Mouse (Mus musculus): Measurements from ENCODE around the gene Traf3ip3.

Traf3ip3 gene

GRCm38 (mm10) chr1:193129321-193129720 lies 72.2 kb downstream of the Traf3ip3 start:
- no peak for DNase-seq (ENCODE audit: low read depth, low spot score)

DNA sequence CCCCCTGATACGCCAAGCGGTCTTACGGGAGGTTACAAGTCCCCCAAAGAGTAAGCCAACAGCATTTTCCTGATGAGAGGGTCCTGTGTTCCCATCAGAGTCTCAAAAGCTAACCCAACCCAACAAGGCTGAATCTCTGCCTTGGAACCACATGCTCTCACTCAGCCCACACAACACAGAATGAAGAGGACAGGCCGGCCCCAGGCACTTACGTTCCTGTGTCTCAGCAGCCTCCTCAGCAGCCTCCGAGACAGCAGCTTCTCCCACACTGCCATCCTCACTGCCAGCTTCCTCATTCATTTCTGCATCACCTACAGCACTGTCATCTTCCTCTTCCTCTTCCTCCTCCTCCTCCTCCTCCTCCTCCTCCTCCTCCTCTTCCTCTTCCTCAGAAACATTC lies 73.4 kb downstream of the Traf3ip3 start:
- no peak for DNase-seq (ENCODE audit: low read depth, low spot score)

- DNase-seq (ENCODE audit: low read depth, low spot score) = no peak
Observed at GRCm38 (mm10) chr1:193125835-193126234, 75.7 kb downstream of the Traf3ip3 start.

Data from skeletal muscle tissue, adult 2 months (tissue).